Mouse (Mus musculus) granulocyte monocyte progenitor cell, adult 5-6 weeks (primary cell): ENCODE measurements around the gene Slc2a12. TPM values are rescaled to one million over a fixed set of nuclear protein-coding genes. Genes with fewer than 3 reads are reported as not detected.
A peak's percentile ranks its signal among the peaks of the same experiment; 100 is the strongest.

ENCODE experiments used
- ATAC-seq: replicated peaks from 2 replicates; pipeline ENCODE4 v1.8.0; 2016; ENCODE audit warnings: mild to moderate bottlenecking, moderate TSS enrichment, inconsistent platforms; ENCODE audit not compliant: poor library complexity, severe bottlenecking
- total RNA-seq, 2 experiments: library from RNA; stranded (forward) in 1 of 2; stranded (reverse) in 1 of 2; fragments of 200-712, 200-1000 nt in 1 of 2; fragments of >200 nt in 1 of 2; fragmentation: Nextera tagmentation in 1 of 2; gene quantifications; 2 replicates each; pipeline ENCODE4 v1.2.3; 2014 to 2017

The Slc2a12 gene
- total RNA-seq, 2 experiments from 2014 or later, result not detected

GRCm38 (mm10) chr10:22659386-22659725 lies 14.5 kb downstream of the Slc2a12 start:
- no peak for ATAC-seq

- ATAC-seq, result no peak
These were observed 15.6 kb downstream of the Slc2a12 start for GRCm38 (mm10) chr10:22660286-22661000.

- ATAC-seq, result no peak
These were observed 23.7 kb downstream of the Slc2a12 start for GRCm38 (mm10) chr10:22668509-22668908.

GRCm38 (mm10) chr10:22674176-22674575 lies 29.4 kb downstream of the Slc2a12 start:
- no peak for ATAC-seq

- no peak for ATAC-seq
These were observed 31.2 kb downstream of the Slc2a12 start for GRCm38 (mm10) chr10:22675848-22676630.

DNA sequence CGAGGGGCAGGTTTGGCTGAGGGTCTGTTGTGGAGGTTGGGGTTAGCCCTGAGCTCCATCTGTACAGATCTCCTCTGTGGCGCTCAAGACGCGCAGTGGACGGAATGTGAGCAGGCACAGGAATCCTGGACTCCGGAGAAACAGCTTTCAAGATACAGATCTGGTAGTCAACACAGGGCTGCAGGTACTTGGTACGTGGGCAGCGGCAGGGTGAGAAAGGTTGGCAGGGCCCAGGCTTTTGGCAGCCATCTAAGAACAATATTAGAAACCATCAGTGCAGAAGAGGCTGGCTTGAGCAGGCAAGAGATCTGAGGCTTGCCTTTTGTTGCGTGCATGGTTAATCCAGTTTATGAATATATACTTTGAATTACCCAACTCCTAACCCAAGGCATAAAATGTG lies 51.4 kb downstream of the Slc2a12 start:
- no peak for ATAC-seq

DNA sequence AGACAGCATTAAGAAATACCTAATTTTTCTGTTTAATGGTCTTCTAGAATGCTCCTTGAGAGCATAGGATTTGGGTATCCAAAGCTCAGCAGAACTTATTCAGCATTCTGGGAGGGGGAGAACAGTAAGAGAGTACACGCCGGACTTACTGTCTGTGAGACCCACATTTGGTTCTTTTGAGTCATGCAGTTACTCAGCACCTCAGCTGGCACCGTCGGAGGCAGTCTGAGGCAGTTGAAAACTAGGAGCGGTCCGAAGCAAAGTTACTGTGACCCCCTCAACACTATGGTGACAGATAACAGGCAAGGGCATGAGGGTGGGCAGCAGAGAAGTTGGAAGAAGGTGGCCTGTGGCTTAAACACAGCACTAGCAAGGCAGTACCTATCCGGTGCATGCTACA lies 52.1 kb downstream of the Slc2a12 start:
- no peak for ATAC-seq

DNA sequence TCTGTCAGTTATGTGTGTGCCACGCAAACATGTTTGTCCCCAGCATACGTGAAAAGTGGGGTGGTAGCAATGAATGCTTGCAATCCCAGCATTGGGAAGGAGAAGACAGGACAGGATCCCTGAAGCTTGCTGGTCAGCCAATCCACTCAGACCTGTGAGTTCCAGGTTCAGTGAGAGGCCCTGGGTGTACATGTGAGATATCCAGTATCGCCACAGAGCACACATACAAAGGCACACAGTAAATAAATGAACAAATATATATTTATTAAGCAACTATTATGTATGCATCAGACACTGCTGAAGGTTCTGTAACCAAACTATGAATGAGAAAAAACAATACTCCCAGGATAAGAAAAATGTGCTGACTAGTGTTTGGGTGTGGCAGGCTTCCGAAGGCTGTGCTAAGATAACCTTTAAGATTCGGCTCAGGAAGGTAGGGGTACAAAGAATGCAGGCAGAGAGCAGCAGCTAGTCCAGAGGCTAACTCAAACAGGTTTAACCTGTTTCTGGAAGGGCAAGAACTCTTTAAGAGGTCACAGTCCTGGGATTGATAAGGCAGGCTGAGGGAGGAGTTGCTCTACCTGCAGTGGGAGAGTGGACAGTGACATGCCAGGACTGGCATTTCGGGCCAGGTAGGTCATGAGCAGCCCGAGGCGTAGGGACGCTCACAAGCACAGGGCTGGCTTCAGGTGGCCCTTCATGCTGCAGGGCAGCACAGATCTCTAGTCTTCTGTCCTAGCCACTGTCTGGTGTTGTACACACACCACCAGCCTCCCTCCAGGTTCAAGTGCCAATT lies 53.5 kb downstream of the Slc2a12 start:
- ATAC-seq, result no peak

- ATAC-seq, result peak; percentile 94
These were observed 54.9 kb downstream of the Slc2a12 start for GRCm38 (mm10) chr10:22699487-22700335.

GRCm38 (mm10) chr10:22700773-22701172 lies 56.0 kb downstream of the Slc2a12 start:
- ATAC-seq, result peak; percentile 15; the same call in 1 of the 2 replicates

GRCm38 (mm10) chr10:22701485-22702315 lies 56.9 kb downstream of the Slc2a12 start:
- ATAC-seq, result no peak

DNA sequence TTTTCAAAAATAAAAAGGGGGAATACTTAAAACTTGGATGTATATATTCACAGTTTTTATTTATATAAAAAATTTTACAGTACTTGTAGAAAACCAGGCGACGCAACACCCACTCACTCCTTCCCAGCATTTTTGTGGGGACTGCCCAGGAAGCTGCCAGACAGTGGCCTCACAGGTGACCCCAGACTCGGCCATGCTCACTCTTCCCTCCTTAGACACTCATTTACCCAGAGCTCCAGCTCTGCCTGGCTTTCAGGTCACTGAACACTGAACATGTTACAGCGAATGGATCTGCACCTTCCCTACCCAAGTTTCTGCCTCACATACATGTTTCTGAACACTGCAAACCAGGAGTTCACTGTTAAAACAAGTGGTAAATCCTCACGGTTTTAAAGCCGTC lies 59.0 kb downstream of the Slc2a12 start:
- ATAC-seq, result no peak

DNA sequence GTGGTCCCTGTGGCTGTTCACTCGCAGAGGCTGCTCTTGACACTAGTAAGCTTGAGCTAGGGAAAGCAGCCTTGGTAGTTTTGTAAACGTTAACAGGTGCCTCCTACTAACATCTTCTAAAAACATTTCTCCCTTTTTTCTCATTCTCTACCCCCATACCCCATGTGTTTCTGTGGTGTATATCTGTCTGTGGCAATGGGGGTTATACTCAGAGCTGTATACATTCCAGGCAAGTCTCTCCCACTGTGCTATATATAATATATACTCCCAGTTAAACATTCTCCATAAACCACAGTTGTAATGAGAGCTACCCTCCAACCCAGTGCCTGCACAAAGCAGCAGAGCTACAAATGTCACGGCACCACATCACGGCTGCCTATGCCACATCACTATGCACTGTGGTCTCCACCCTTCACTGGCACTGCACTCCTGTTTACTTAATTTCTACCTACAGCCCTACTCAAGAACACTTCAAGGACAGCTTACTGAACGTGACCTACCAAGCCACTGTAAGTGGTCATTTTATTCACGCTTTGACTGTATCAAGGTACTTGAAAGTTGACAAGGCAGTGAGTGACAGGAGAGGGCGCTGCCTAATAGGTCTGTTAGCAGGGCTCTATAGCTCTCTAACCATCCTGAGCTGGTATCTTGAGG lies 63.5 kb downstream of the Slc2a12 start:
- no peak for ATAC-seq

DNA sequence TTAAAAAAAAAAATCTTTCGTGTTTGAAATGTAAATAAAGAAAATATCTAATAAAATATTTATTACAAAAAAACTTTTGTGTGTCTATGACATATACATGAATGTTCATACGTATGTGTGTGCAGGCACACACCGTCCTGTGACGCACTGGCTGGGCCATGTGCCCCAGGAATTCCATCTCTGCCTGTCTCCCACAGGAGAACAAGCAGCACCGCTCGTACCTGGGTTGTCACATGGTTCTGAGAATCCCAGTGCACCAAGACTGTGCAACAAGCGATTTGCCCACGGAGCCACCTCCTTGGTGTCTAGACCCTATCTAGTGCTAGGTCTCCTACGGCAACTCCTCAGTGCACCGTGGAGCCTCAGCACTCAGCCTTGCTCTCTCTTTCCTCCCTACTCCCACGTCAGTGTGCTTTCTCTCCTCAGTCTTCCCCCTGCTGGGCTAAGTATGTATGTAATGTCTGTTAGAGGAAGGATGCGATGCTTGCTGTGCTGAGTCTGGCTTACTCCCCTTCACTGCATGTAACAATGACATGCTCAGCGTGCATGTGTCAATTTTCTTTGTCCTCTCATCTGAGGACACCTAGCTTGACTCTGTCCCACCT lies 65.5 kb downstream of the Slc2a12 start:
- ATAC-seq, result no peak

DNA sequence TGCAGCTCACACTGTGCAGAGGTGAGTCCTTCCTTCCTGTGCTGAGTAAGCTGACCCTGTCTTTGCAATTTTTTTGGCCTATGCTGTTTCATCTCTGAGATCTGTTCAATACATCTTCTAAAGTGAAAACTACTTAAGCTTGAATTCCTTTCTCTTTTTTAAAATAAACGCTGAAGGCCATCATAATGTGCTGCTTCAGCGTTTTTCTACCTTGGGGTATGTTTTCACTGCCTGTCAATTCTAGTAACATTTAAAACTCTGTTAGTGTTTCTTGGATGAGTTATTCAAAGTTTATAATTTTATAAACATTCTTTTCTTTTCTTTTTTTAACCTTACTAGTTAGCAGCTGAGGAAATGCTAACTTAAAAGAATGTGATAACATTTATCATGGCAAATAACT lies 68.1 kb downstream of the Slc2a12 start:
- ATAC-seq, result no peak

- ATAC-seq, result peak; percentile 86
These were observed 69.7 kb downstream of the Slc2a12 start for GRCm38 (mm10) chr10:22714520-22714919.

DNA sequence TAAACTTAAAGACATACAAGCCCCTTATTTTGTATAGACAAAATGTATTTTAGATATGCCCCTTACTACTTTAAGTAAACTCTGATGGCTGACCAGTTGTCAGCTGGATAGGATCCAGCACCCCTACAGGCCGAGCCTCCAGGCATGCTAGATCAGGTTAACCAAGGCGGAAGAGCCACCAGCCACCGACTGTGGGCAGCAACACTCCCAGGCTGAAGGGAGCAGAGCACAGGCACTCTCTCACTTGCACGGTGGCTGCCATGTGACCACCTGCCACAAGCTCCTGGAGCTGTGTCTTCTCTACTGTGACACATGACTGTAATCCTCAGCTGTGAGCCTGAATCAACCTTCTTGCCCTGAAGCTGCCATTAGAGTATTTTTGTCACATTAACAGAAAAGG lies 73.7 kb downstream of the Slc2a12 start:
- ATAC-seq, result peak; percentile 62

- ATAC-seq, result no peak
These were observed 76.1 kb downstream of the Slc2a12 start for GRCm38 (mm10) chr10:22720781-22721529.
